Mouse (Mus musculus) monocyte, adult 2 months (primary cell): ENCODE measurements around the gene Chit1.
A peak's percentile ranks its signal among the peaks of the same experiment; 100 is the strongest.

Source experiments
- DNase-seq, 2 experiments: peaks; one replicate each; pipeline ENCODE4 v3.0.0; 2022; ENCODE audit warnings: low spot score in 2 of 2, low read depth in 1 of 2

Gene Chit1

GRCm38 (mm10) chr1:134078802-134079476 is 32.1 kb upstream of the Chit1 start, which contains the start of gene Btg2:
TSS of gene Btg2 (minus strand) at chr1:134079120.
- peak; percentile 95 to 97 for DNase-seq

- no peak for DNase-seq
These were observed 31.4 kb upstream of the Chit1 start for GRCm38 (mm10) chr1:134079477-134080163.

- no peak for DNase-seq
These were observed 30.6 kb upstream of the Chit1 start for GRCm38 (mm10) chr1:134080406-134080805.

- DNase-seq, result no peak
These were observed 30.1 kb upstream of the Chit1 start for GRCm38 (mm10) chr1:134080881-134081450.

- DNase-seq, result no peak
These were observed 28.0 kb upstream of the Chit1 start for GRCm38 (mm10) chr1:134082987-134083516.

GRCm38 (mm10) chr1:134083676-134084075 is 27.4 kb upstream of the Chit1 start:
- no peak for DNase-seq

- no peak for DNase-seq
These were observed 26.9 kb upstream of the Chit1 start for GRCm38 (mm10) chr1:134084128-134084527.

- no peak for DNase-seq
These were observed 25.0 kb upstream of the Chit1 start for GRCm38 (mm10) chr1:134086017-134086416.

- DNase-seq, result no peak
These were observed 24.1 kb upstream of the Chit1 start for GRCm38 (mm10) chr1:134086811-134087398.

- no peak for DNase-seq
These were observed 22.0 kb upstream of the Chit1 start for GRCm38 (mm10) chr1:134089074-134089473.

GRCm38 (mm10) chr1:134091851-134092250 is 19.2 kb upstream of the Chit1 start:
- DNase-seq, result no peak

GRCm38 (mm10) chr1:134092368-134092767 is 18.7 kb upstream of the Chit1 start:
- DNase-seq, result no peak

- peak; percentile 77 to 92 for DNase-seq
These were observed 17.9 kb upstream of the Chit1 start for GRCm38 (mm10) chr1:134092852-134093770.

GRCm38 (mm10) chr1:134093771-134094526 is 17.1 kb upstream of the Chit1 start:
- DNase-seq, result peak; percentile 80 to 82

- no peak for DNase-seq
These were observed 15.9 kb upstream of the Chit1 start for GRCm38 (mm10) chr1:134095033-134095612.

- DNase-seq, result no peak
These were observed 15.3 kb upstream of the Chit1 start for GRCm38 (mm10) chr1:134095721-134096120.

GRCm38 (mm10) chr1:134096264-134096934 is 14.6 kb upstream of the Chit1 start:
- DNase-seq, result no peak

GRCm38 (mm10) chr1:134097080-134097855 is 13.8 kb upstream of the Chit1 start:
- no peak for DNase-seq
